Mouse (Mus musculus) forebrain, embryonic 13.5 days (tissue): Measurements from ENCODE around the gene Erbb3. TPM values are rescaled to one million over a fixed set of nuclear protein-coding genes. Genes with fewer than 3 reads are reported as not detected.
A peak's percentile ranks its signal among the peaks of the same experiment; 100 is the strongest.
"Not testable (repeated sequence)": the region's sequence is repeated elsewhere in the genome, so short reads cannot be mapped to it uniquely, and the experiment has no call there.

Experiments
- ATAC-seq: fragments of 200-750 bp; cut with Nextera tagmentation; 2 replicates; pipeline ENCODE4 v1.8.0; 2017
- H3K27ac ChIP-seq: fragments of 300-500 bp; sonication (generic); 2 replicates; pipeline ENCODE4 v1.5.1; 2015; ENCODE audit warnings: inconsistent platforms, mild to moderate bottlenecking, moderate library complexity
- H3K27me3 ChIP-seq: fragments of 300-500 bp; sonication (generic); 2 replicates; pipeline ENCODE4 v1.6.1; 2015; ENCODE audit warnings: mild to moderate bottlenecking, inconsistent platforms
- H3K36me3 ChIP-seq: fragments of 300-500 bp; sonication (generic); 2 replicates; pipeline ENCODE4 v1.6.1; 2015; ENCODE audit warnings: mild to moderate bottlenecking, inconsistent platforms; ENCODE audit not compliant: poor library complexity, severe bottlenecking
- H3K4me1 ChIP-seq: fragments of 300-500 bp; sonication (generic); 2 replicates; pipeline ENCODE4 v1.6.1; 2015; ENCODE audit warnings: inconsistent platforms
- H3K4me2 ChIP-seq: fragments of 300-500 bp; sonication (generic); 2 replicates; pipeline ENCODE4 v1.6.1; 2015; ENCODE audit warnings: inconsistent platforms, mild to moderate bottlenecking, moderate library complexity
- H3K4me3 ChIP-seq: fragments of 300-500 bp; sonication (generic); 2 replicates; pipeline ENCODE4 v1.5.1; 2015; ENCODE audit warnings: mild to moderate bottlenecking, inconsistent platforms
- H3K9ac ChIP-seq: fragments of 300-500 bp; sonication (generic); 2 replicates; pipeline ENCODE4 v1.6.1; 2015; ENCODE audit warnings: mild to moderate bottlenecking, inconsistent platforms
- H3K9me3 ChIP-seq: fragments of 300-500 bp; sonication (generic); replicated peaks from 2 replicates; pipeline ENCODE4 v1.6.1; 2016; ENCODE audit warnings: inconsistent platforms
- WGBS: fragments of 180-500 bp; shearing (Covaris S2); methylation state at CpG from one replicate; pipeline ENCODE4 v1.1.7; 2015; 5-methylcytosine and 5-hydroxymethylcytosine counted together
- polyA plus RNA-seq: library from polyadenylated mRNA; unstranded; fragments of >200 nt; fragmentation: Nextera tagmentation; extraction: Ambion mirVana; gene quantifications from 2 replicates; pipeline ENCODE4 v1.2.1, GENCODE M21; 2015

The Erbb3 gene
- polyA plus RNA-seq, 1 experiment from 2014 or later = 0.12 TPM

GRCm38 (mm10) chr10:128579298-128579697 lies 10.2 kb downstream of the Erbb3 start:
- Histone ChIP-seq H3K27me3 (peaks cover 9% of the 10 kb centered on the region; the same call in 1 of the 2 replicates), H3K27ac (no peak overlapping the region), H3K4me1 (no peaks in the 10 kb centered on the region), H3K4me2 (no peak overlapping the region), H3K36me3 (no peaks in the 10 kb centered on the region), H3K9ac (no peak overlapping the region), H3K4me3 (no peak overlapping the region), H3K9me3 (no peaks in the 10 kb centered on the region; the same call in 1 of the 2 replicates)
- WGBS = 81% methylated on average over 3 of the region's 3 CpGs
- no peak for ATAC-seq

- no peak overlapping the region for H3K9ac ChIP-seq
- no peak overlapping the region for H3K4me3 ChIP-seq
- ATAC-seq = no peak
- H3K36me3 ChIP-seq = no peaks in the 10 kb centered on the region
- H3K27me3 ChIP-seq = peaks cover 4% of the 10 kb centered on the region; the same call in 1 of the 2 replicates
- 82% methylated on average over 11 of the region's 11 CpGs for WGBS
- no peak overlapping the region for H3K4me2 ChIP-seq
- no peak overlapping the region for H3K27ac ChIP-seq
- no peaks in the 10 kb centered on the region for H3K4me1 ChIP-seq
- no peaks in the 10 kb centered on the region; the same call in 1 of the 2 replicates for H3K9me3 ChIP-seq
Measured at GRCm38 (mm10) chr10:128578330-128578729, 11.1 kb downstream of the Erbb3 start.

GRCm38 (mm10) chr10:128575063-128575462 lies 14.4 kb downstream of the Erbb3 start:
- Histone ChIP-seq H3K4me2 (no peak overlapping the region), H3K27me3 (no peaks in the 10 kb centered on the region), H3K36me3 (no peaks in the 10 kb centered on the region), H3K27ac (no peak overlapping the region), H3K4me3 (no peak overlapping the region), H3K9ac (no peak overlapping the region), H3K9me3 (no peaks in the 10 kb centered on the region; the same call in 1 of the 2 replicates), H3K4me1 (no peaks in the 10 kb centered on the region)
- ATAC-seq = no peak
- WGBS = 97% methylated on average over 2 of the region's 2 CpGs

GRCm38 (mm10) chr10:128565788-128566531 lies 23.5 kb downstream of the Erbb3 start, which contains the start of gene Pa2g4:
Gene Pa2g4, minus strand, starts transcription at chr10:128565987.
- ATAC-seq = peak; percentile 99
- H3K9ac ChIP-seq = peak within 1 kb of the TSS; percentile 96
- H3K4me1 ChIP-seq = peaks cover 23% of the 10 kb centered on the region
- H3K27ac ChIP-seq = peak within 1 kb of the TSS; percentile 83
- no peaks in the 10 kb centered on the region for H3K9me3 ChIP-seq
- peaks cover 28% of the 10 kb centered on the region for H3K36me3 ChIP-seq
- H3K4me2 ChIP-seq = peak within 1 kb of the TSS; percentile 94
- WGBS = under 1% methylated on average over 58 of the region's 58 CpGs
- H3K27me3 ChIP-seq = no peaks in the 10 kb centered on the region
- H3K4me3 ChIP-seq = peak within 1 kb of the TSS; percentile 90

GRCm38 (mm10) chr10:128565206-128565787 lies 24.2 kb downstream of the Erbb3 start:
- peaks cover 35% of the 10 kb centered on the region for H3K36me3 ChIP-seq
- under 1% methylated on average over 46 of the region's 46 CpGs for WGBS
- no peaks in the 10 kb centered on the region for H3K27me3 ChIP-seq
- H3K4me1 ChIP-seq = peaks cover 23% of the 10 kb centered on the region
- peak overlapping the region; percentile 83 for H3K27ac ChIP-seq
- H3K4me2 ChIP-seq = peak overlapping the region; percentile 94
- H3K4me3 ChIP-seq = peak overlapping the region; percentile 90
- no peaks in the 10 kb centered on the region for H3K9me3 ChIP-seq
- H3K9ac ChIP-seq = peak overlapping the region; percentile 96
- ATAC-seq = no peak; the same call in 1 of the 2 replicates

GRCm38 (mm10) chr10:128563544-128563943 lies 25.9 kb downstream of the Erbb3 start:
- Histone ChIP-seq H3K4me1 (peaks cover 23% of the 10 kb centered on the region), H3K4me2 (peak overlapping the region; percentile 94), H3K27me3 (no peaks in the 10 kb centered on the region), H3K27ac (no peak overlapping the region), H3K4me3 (0 out of 2 replicates have a peak overlapping the region, but pooled peaks have one; percentile 90), H3K36me3 (peaks cover 52% of the 10 kb centered on the region), H3K9me3 (no peaks in the 10 kb centered on the region), H3K9ac (peak overlapping the region; percentile 96)
- 89% methylated on average over 6 of the region's 6 CpGs for WGBS
- no peak for ATAC-seq

- H3K27me3 ChIP-seq = no peaks in the 10 kb centered on the region
- H3K36me3 ChIP-seq = peaks cover 51% of the 10 kb centered on the region
- no peak overlapping the region; the same call in 1 of the 2 replicates for H3K27ac ChIP-seq
- 88% methylated on average over 6 of the region's 6 CpGs for WGBS
- H3K4me2 ChIP-seq = no peak overlapping the region
- H3K4me3 ChIP-seq = no peak overlapping the region
- no peaks in the 10 kb centered on the region for H3K4me1 ChIP-seq
- H3K9ac ChIP-seq = no peak overlapping the region
- no peaks in the 10 kb centered on the region for H3K9me3 ChIP-seq
- no peak for ATAC-seq
Measured at GRCm38 (mm10) chr10:128556963-128557362, 32.5 kb downstream of the Erbb3 start.

- H3K9me3 ChIP-seq = no peaks in the 10 kb centered on the region
- ATAC-seq = no peak
- H3K36me3 ChIP-seq = peaks cover 44% of the 10 kb centered on the region
Measured at GRCm38 (mm10) chr10:128556286-128556685, 33.2 kb downstream of the Erbb3 start.

GRCm38 (mm10) chr10:128555567-128555966 lies 33.9 kb downstream of the Erbb3 start:
- H3K36me3 ChIP-seq = peaks cover 37% of the 10 kb centered on the region
- not testable (repeated sequence) for H3K4me2 ChIP-seq, H3K9me3 ChIP-seq, H3K27ac ChIP-seq, ATAC-seq, H3K4me1 ChIP-seq, H3K9ac ChIP-seq, H3K4me3 ChIP-seq, H3K27me3 ChIP-seq
- WGBS = 92% methylated on average over 1 of the region's 1 CpGs

More at GRCm38 (mm10) chr10:128556286-128556685, 33.2 kb downstream of the Erbb3 start:
- Histone ChIP-seq H3K4me1 (no peaks in the 10 kb centered on the region), H3K9ac (no peak overlapping the region), H3K27me3 (no peaks in the 10 kb centered on the region), H3K4me3 (no peak overlapping the region), H3K27ac (no peak overlapping the region), H3K4me2 (no peak overlapping the region)

- H3K4me3 ChIP-seq, ATAC-seq, H3K27me3 ChIP-seq, H3K9me3 ChIP-seq, H3K36me3 ChIP-seq, H3K9ac ChIP-seq, H3K27ac ChIP-seq, H3K4me2 ChIP-seq: not testable (repeated sequence)
- 91% methylated on average over 11 of the region's 11 CpGs for WGBS
- peaks cover 16% of the 10 kb centered on the region for H3K4me1 ChIP-seq
Measured at GRCm38 (mm10) chr10:128550144-128550823, 39.2 kb downstream of the Erbb3 start.

GRCm38 (mm10) chr10:128549682-128550057 lies 39.8 kb downstream of the Erbb3 start:
- Histone ChIP-seq H3K4me2 (peak overlapping the region; percentile 30), H3K27ac (peak overlapping the region; percentile 65), H3K36me3 (peaks cover 11% of the 10 kb centered on the region), H3K4me1 (peaks cover 16% of the 10 kb centered on the region)
- H3K9me3 ChIP-seq, H3K4me3 ChIP-seq, H3K27me3 ChIP-seq, ATAC-seq, H3K9ac ChIP-seq: not testable (repeated sequence)
- WGBS = 69% methylated on average over 6 of the region's 6 CpGs
